Mouse (Mus musculus) T-cell, adult 66 days (primary cell): ENCODE measurements around the gene Rab7b. TPM values are rescaled to one million over a fixed set of nuclear protein-coding genes. Genes with fewer than 3 reads are reported as not detected.

Experiments
- total RNA-seq, 2 experiments: library from RNA; stranded (reverse); gene quantifications; 3 replicates in 1 of 2; 4 replicates in 1 of 2; pipeline ENCODE4 v1.2.4; 2023

The Rab7b gene
- total RNA-seq = 1 to 10 TPM; 1.5 to 1.7 TPM

GRCm38 (mm10) chr1:131688475-131688874 is at the start of gene Rab7b:
Gene Rab7b, plus strand, starts transcription at chr1:131688695.

GRCm38 (mm10) chr1:131743868-131744464 is 55.5 kb downstream of the Rab7b start, which contains the start of gene Slc26a9:
Gene Slc26a9, plus strand, starts transcription at chr1:131744022.

Other genes starting within 250 kb of the Rab7b start
- 10 to 100 TPM; 64.6 to 71.5 TPM for gene Srgap2, start 161.3 kb upstream of the Rab7b start, total RNA-seq
- 1 to 10 TPM in 1 of 2 experiments, under 1 TPM in 1; 0.95 to 1.1 TPM for gene Fam72a, start 160.8 kb upstream of the Rab7b start, total RNA-seq
- gene Avpr1b, start 89.5 kb upstream of the Rab7b start, total RNA-seq = not detected
- gene Ctse, start 50.4 kb upstream of the Rab7b start, total RNA-seq = 100 to 1,000 TPM; 147 to 168 TPM
- not detected for gene Slc26a9, start 55.3 kb downstream of the Rab7b start, total RNA-seq
- not detected for gene Pm20d1, start 108.7 kb downstream of the Rab7b start, total RNA-seq
- 10 to 100 TPM; 30.3 to 34.7 TPM for gene Slc41a1, start 138.8 kb downstream of the Rab7b start, total RNA-seq
- gene Rab29, start 178.5 kb downstream of the Rab7b start, total RNA-seq = 10 to 100 TPM; 14.0 to 20.3 TPM
- gene Nucks1, start 221.8 kb downstream of the Rab7b start, total RNA-seq = 10 to 100 TPM; 78.5 to 79.8 TPM